Mouse (Mus musculus): ENCODE results near the gene Il2rb. TPM values are rescaled to one million over a fixed set of nuclear protein-coding genes. Genes with fewer than 3 reads are reported as not detected.

Gene Il2rb
- polyA plus RNA-seq, 1 experiment from 2014 or later: not detected

DNA sequence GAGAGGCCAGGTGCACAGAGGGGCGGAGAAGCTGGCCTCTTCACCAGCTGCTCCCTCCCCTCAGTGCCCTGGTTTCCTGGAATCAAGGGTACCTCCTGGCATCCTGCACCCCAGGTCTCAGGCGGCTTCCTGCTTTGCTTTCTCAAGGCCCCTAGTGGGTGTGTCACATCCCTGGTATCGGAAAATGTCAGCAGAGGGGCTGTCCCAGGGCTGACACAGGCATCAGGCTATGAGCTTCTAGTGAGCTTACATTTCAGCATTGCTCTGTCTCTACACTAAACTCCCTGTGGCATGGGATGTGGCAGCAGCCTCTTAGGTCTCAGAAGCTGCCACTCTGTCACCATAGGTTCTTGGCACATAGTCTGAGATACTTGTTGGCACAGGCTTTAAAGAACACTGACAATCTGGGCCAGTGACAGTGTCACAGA is 19.5 kb downstream of the Il2rb start:
- DNase-seq (ENCODE audit: low spot score): no peak
- no peak for ATAC-seq (ENCODE audit: insufficient number of reproducible peaks, low FRiP score, low TSS enrichment, low read depth)
- H3K36me3 ChIP-seq (ENCODE audit: control insufficient read depth, insufficient read depth, low read length): no peaks in the 10 kb centered on the region
- no peak overlapping the region for H3K4me2 ChIP-seq (ENCODE audit: low read depth, severe bottlenecking)
- H3K27ac ChIP-seq (replicated peaks; ENCODE audit: low read depth, low read length): no peak overlapping the region
- 65% methylated on average over 3 of the region's 3 CpGs for WGBS
- H3K9me3 ChIP-seq (ENCODE audit: control insufficient read depth, low read length): no peaks in the 10 kb centered on the region
- no peaks in the 10 kb centered on the region for H3K27me3 ChIP-seq (ENCODE audit: control insufficient read depth, insufficient read depth, low read length)
- no peak overlapping the region for H3K4me3 ChIP-seq (ENCODE audit: low read depth, low read length)
- H3K9ac ChIP-seq (ENCODE audit: low read length): no peak overlapping the region
- H3K4me1 ChIP-seq (ENCODE audit: control insufficient read depth, insufficient read depth, low read length): no peaks in the 10 kb centered on the region

DNA sequence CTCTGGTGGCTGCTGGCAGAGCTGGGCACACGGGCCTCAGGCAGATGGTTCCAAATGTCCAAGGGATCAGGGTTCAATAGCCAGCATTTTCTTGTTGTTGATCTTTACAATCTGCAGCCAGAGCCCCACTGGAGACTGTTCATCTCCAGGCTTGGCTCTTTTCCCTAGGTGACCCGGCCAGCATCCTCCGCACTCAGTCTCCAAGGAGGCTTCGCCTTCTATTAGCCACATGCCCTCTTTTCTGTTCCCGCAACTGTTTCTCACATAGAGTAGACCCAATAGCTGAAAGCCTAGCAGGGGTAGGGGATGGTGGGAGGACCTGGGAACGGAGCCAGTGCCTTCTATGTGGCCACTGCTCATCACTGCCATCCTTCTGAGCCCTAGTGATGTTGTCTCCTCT is 21.6 kb downstream of the Il2rb start:
- ATAC-seq (ENCODE audit: insufficient number of reproducible peaks, low FRiP score, low TSS enrichment, low read depth): no peak
- H3K4me2 ChIP-seq (ENCODE audit: low read depth, severe bottlenecking): no peak overlapping the region

DNA sequence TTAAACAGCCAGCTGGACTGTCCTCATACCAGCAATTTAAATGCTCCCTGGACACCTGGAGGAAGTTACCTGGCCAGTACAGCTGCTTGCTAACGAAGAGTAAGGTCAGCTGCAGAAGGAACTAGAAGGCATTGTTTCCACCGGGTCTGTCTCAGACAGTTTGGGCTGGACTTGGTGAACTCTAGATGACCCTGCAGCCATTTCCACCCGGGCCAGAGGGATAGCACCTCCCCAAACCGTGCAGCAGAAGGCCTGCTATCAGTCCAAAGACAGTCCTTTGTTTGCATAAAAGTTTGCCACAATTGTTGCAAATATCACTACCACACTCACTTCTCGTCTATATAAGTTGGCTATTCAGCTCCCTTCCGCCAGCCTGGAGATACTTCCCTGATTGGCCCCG is 23.2 kb downstream of the Il2rb start:
- DNase-seq (ENCODE audit: low spot score): no peak
- no peaks in the 10 kb centered on the region for H3K36me3 ChIP-seq (ENCODE audit: control insufficient read depth, insufficient read depth, low read length)
- 49% methylated on average over 7 of the region's 7 CpGs for WGBS
- H3K4me3 ChIP-seq (ENCODE audit: low read depth, low read length): no peak overlapping the region
- ATAC-seq (ENCODE audit: insufficient number of reproducible peaks, low FRiP score, low TSS enrichment, low read depth): no peak
- H3K27me3 ChIP-seq (ENCODE audit: control insufficient read depth, insufficient read depth, low read length): no peaks in the 10 kb centered on the region
- H3K27ac ChIP-seq (replicated peaks; ENCODE audit: low read depth, low read length): no peak overlapping the region
- H3K4me2 ChIP-seq (ENCODE audit: low read depth, severe bottlenecking): no peak overlapping the region
- H3K9me3 ChIP-seq (ENCODE audit: control insufficient read depth, low read length): no peaks in the 10 kb centered on the region
- H3K9ac ChIP-seq (ENCODE audit: low read length): no peak overlapping the region
- H3K4me1 ChIP-seq (ENCODE audit: control insufficient read depth, insufficient read depth, low read length): no peaks in the 10 kb centered on the region

More for the DNA sequence above, 21.6 kb downstream of the Il2rb start:
- H3K27me3 ChIP-seq (ENCODE audit: control insufficient read depth, insufficient read depth, low read length): no peaks in the 10 kb centered on the region
- no peak for DNase-seq (ENCODE audit: low spot score)
- no peaks in the 10 kb centered on the region for H3K4me1 ChIP-seq (ENCODE audit: control insufficient read depth, insufficient read depth, low read length)
- no peak overlapping the region for H3K27ac ChIP-seq (replicated peaks; ENCODE audit: low read depth, low read length)
- H3K4me3 ChIP-seq (ENCODE audit: low read depth, low read length): no peak overlapping the region
- no peaks in the 10 kb centered on the region for H3K9me3 ChIP-seq (ENCODE audit: control insufficient read depth, low read length)
- H3K36me3 ChIP-seq (ENCODE audit: control insufficient read depth, insufficient read depth, low read length): no peaks in the 10 kb centered on the region
- 86% methylated on average over 6 of the region's 6 CpGs for WGBS
- H3K9ac ChIP-seq (ENCODE audit: low read length): no peak overlapping the region

DNA sequence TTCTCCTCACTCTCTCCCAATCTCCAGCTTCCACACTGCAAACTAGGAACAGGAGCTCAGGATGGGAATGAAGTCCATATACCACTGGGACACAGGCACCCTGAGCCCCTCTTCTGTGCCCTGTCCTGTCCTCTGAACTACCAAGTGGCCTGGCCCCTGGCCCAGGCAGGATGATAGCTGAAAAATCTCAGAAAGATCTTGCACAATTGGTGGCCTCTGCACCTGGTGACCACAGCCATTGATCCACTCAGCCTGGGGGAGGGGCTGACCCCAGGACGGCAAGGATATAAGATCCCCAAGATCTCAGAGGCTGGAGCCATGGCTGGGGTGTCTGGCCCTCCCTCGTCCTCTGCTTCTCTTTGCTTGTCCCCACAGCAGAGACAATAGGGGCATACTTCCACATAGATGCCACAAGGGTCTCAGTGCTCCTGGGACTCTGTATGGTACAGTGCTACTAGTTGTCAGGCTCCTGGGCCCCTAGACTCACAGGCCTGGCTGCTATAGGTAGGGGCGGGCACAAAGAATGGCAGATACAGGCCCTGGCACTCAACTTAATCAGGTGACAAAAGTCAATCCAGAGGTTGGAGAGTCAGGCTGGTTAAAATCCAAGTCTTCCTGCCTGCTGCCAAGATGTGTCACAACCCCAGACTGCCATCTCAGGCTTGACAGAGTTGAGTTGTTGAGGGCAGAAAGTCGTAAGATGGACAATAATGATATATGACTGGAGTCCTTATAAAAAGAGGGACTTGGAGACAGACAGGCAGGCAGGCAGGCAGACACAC is 24.4 kb downstream of the Il2rb start:
- Histone ChIP-seq H3K4me1 (ENCODE audit: control insufficient read depth, insufficient read depth, low read length) (no peaks in the 10 kb centered on the region), H3K9ac (ENCODE audit: low read length) (no peak overlapping the region), H3K9me3 (ENCODE audit: control insufficient read depth, low read length) (no peaks in the 10 kb centered on the region), H3K4me2 (ENCODE audit: low read depth, severe bottlenecking) (no peak overlapping the region), H3K36me3 (ENCODE audit: control insufficient read depth, insufficient read depth, low read length) (no peaks in the 10 kb centered on the region), H3K4me3 (ENCODE audit: low read depth, low read length) (no peak overlapping the region), H3K27me3 (ENCODE audit: control insufficient read depth, insufficient read depth, low read length) (no peaks in the 10 kb centered on the region), H3K27ac (replicated peaks; ENCODE audit: low read depth, low read length) (no peak overlapping the region)
- no peak for DNase-seq (ENCODE audit: low spot score)
- 68% methylated on average over 4 of the region's 4 CpGs for WGBS
- no peak for ATAC-seq (ENCODE audit: insufficient number of reproducible peaks, low FRiP score, low TSS enrichment, low read depth)

DNA sequence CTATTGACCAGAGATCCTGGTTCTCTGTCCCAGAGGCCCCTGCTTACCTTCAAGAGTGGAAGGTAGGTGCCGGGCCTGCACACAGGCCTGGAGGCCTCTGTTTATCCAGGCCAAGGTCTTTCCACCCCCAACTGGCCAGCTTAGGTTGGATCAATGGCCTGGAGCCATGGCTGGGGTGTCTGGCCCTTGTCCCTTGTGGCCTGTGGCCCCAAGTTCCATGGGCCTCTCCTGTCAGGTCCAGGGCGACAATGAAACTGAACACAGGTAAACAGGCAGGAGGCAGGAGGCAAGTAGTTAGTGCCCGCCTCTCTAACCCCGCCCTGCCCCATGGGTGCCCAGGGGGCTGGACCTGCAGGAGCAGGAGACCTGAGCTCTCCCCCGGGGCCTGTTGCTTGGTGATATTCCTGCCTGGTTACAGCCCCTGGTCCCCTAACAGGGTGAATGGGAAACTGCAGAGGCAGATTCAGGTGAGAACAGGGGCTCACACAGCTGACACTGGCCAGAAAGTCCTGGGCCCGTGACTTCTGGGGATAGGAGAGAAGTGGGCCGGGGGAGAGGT is 26.6 kb downstream of the Il2rb start, which contains the start of gene Tmprss6:
Gene Tmprss6 (minus strand): TSS at position 256 of the 559 bp plus-strand sequence.
- Histone ChIP-seq H3K27me3 (ENCODE audit: control insufficient read depth, insufficient read depth, low read length) (no peaks in the 10 kb centered on the region), H3K4me1 (ENCODE audit: control insufficient read depth, insufficient read depth, low read length) (no peaks in the 10 kb centered on the region), H3K36me3 (ENCODE audit: control insufficient read depth, insufficient read depth, low read length) (no peaks in the 10 kb centered on the region), H3K4me3 (ENCODE audit: low read depth, low read length) (no peak within 1 kb of the TSS), H3K4me2 (ENCODE audit: low read depth, severe bottlenecking) (no peak within 1 kb of the TSS), H3K27ac (replicated peaks; ENCODE audit: low read depth, low read length) (no peak within 1 kb of the TSS), H3K9me3 (ENCODE audit: control insufficient read depth, low read length) (no peaks in the 10 kb centered on the region), H3K9ac (ENCODE audit: low read length) (no peak within 1 kb of the TSS)
- 79% methylated on average over 7 of the region's 7 CpGs for WGBS
- DNase-seq (ENCODE audit: low spot score) (no peak), ATAC-seq (ENCODE audit: insufficient number of reproducible peaks, low FRiP score, low TSS enrichment, low read depth) (no peak)

DNA sequence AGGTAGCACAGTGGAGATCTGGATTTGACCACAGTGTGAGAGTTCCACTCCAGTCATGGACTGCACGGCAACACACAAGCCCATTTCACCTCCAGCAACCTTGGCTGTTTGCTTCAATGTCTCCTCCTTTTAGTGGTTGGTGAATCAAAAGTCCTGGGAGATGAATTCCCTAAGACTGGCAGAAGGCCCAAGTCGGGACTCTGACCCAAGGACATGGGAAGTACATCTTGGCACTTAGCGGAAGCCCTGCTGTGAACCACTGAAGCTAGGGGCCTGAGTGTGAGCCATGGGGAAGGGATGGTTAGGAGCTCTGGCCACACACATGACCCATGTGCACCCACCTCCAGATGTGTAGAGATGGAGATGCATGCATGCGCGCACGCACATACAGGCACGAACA is 27.5 kb downstream of the Il2rb start:
- Histone ChIP-seq H3K27ac (replicated peaks; ENCODE audit: low read depth, low read length) (no peak overlapping the region), H3K4me2 (ENCODE audit: low read depth, severe bottlenecking) (no peak overlapping the region), H3K9ac (ENCODE audit: low read length) (no peak overlapping the region), H3K9me3 (ENCODE audit: control insufficient read depth, low read length) (no peaks in the 10 kb centered on the region), H3K4me3 (ENCODE audit: low read depth, low read length) (no peak overlapping the region), H3K36me3 (ENCODE audit: control insufficient read depth, insufficient read depth, low read length) (no peaks in the 10 kb centered on the region), H3K4me1 (ENCODE audit: control insufficient read depth, insufficient read depth, low read length) (no peaks in the 10 kb centered on the region), H3K27me3 (ENCODE audit: control insufficient read depth, insufficient read depth, low read length) (no peaks in the 10 kb centered on the region)
- no peak for ATAC-seq (ENCODE audit: insufficient number of reproducible peaks, low FRiP score, low TSS enrichment, low read depth)
- no peak for DNase-seq (ENCODE audit: low spot score)
- WGBS: 96% methylated on average over 7 of the region's 7 CpGs

DNA sequence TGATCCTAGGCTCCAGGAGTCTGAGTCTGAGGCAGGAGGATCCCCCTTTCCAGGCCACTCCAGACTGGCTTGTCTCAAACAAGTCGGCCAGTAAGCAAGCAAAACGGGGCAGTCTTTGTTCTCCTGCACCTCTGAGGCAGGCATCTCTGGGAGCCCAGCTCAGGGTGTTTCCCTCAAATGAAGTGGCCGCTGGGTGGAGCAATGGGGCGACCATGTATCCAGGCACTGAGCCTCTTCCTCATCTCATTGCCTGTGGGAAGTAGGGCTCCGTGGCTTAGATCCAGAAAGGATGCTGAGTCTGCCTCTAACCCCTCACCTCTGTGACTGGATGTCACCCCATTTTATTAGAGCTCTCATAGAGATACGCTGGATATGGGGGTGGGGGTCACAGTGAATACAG is 28.3 kb downstream of the Il2rb start:
- H3K36me3 ChIP-seq (ENCODE audit: control insufficient read depth, insufficient read depth, low read length): no peaks in the 10 kb centered on the region
- H3K9me3 ChIP-seq (ENCODE audit: control insufficient read depth, low read length): no peaks in the 10 kb centered on the region
- H3K4me3 ChIP-seq (ENCODE audit: low read depth, low read length): no peak overlapping the region
- H3K9ac ChIP-seq (ENCODE audit: low read length): no peak overlapping the region
- H3K27me3 ChIP-seq (ENCODE audit: control insufficient read depth, insufficient read depth, low read length): no peaks in the 10 kb centered on the region
- WGBS: 42% methylated on average over 6 of the region's 6 CpGs
- no peak for DNase-seq (ENCODE audit: low spot score)
- no peak overlapping the region for H3K4me2 ChIP-seq (ENCODE audit: low read depth, severe bottlenecking)
- H3K27ac ChIP-seq (replicated peaks; ENCODE audit: low read depth, low read length): no peak overlapping the region
- H3K4me1 ChIP-seq (ENCODE audit: control insufficient read depth, insufficient read depth, low read length): no peaks in the 10 kb centered on the region
- no peak for ATAC-seq (ENCODE audit: insufficient number of reproducible peaks, low FRiP score, low TSS enrichment, low read depth)

DNA sequence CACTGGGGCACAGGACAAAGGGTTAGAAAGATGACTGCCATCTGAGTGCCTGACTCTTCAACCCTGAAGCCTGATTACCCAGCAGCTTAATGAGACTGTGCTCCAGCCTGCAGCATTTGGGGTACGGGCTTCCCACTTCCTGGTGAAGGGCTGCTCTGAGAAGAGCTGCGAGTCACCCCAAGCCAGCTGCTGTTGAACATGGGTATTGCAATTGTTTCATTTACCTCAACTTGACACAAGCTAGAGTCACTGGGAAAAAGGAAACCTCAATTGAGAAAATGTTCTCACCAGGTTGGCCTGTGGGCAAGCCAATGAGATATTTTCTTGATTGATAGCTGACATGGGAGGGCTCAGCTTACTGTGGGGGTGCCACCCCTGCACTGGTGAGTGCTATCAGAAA is 32.1 kb downstream of the Il2rb start:
- Histone ChIP-seq H3K27me3 (ENCODE audit: control insufficient read depth, insufficient read depth, low read length) (no peaks in the 10 kb centered on the region), H3K4me2 (ENCODE audit: low read depth, severe bottlenecking) (no peak overlapping the region), H3K4me3 (ENCODE audit: low read depth, low read length) (no peak overlapping the region), H3K27ac (replicated peaks; ENCODE audit: low read depth, low read length) (no peak overlapping the region), H3K36me3 (ENCODE audit: control insufficient read depth, insufficient read depth, low read length) (no peaks in the 10 kb centered on the region), H3K4me1 (ENCODE audit: control insufficient read depth, insufficient read depth, low read length) (no peaks in the 10 kb centered on the region), H3K9ac (ENCODE audit: low read length) (no peak overlapping the region), H3K9me3 (ENCODE audit: control insufficient read depth, low read length) (no peaks in the 10 kb centered on the region)
- no peak for DNase-seq (ENCODE audit: low spot score)
- no peak for ATAC-seq (ENCODE audit: insufficient number of reproducible peaks, low FRiP score, low TSS enrichment, low read depth)
- WGBS: 64% methylated on average over 2 of the region's 2 CpGs

Data from limb, embryonic 11.5 days (tissue).